Mouse (Mus musculus) olfactory bulb, adult 2 months (tissue): ENCODE data around the gene Olfr26.

Experiments used
- CTCF ChIP-seq: fragments of 200-500 bp; IDR thresholded peaks from 2 replicates; pipeline ENCODE4 v1.5.1; 2012; ENCODE audit warnings: low read depth, mild to moderate bottlenecking, low read length, moderate library complexity; ENCODE audit not compliant: insufficient read depth
- POLR2A ChIP-seq: fragments of 200-500 bp; IDR thresholded peaks from 2 replicates; pipeline ENCODE4 v1.6.1; 2012; ENCODE audit warnings: mild to moderate bottlenecking, low read depth, low read length, moderate library complexity; ENCODE audit not compliant: insufficient read depth

DNA sequence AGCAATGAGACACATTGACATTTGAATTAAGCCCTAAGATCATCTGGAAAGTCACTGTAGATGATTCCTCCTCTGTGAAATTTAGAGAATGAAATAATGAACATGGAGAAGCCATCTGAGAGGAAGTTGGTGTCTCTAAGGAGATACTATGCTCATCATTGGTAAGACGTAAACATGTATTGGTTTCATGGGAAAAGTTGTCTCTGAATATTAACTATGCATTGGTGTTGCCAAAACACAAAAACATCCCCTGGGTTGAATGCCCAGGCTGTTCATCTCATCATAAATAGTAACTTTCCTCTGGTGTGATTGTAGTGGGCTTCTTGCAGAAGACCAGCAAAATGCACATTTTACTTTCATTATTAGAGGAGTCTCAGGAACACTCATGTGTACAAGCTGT, 28.6 kb upstream of the Olfr26 start, which contains the start of gene Olfr923:
- TF ChIP-seq POLR2A (no peak), CTCF (no peak)
